Mouse (Mus musculus) cerebellum, postnatal 10 days (tissue): Measurements from ENCODE around the gene Prickle3.
A peak's percentile ranks its signal among the peaks of the same experiment; 100 is the strongest.

Experiments used
- DNase-seq, 2 experiments: peaks; one replicate each; pipeline ENCODE4 v3.0.0; 2021; ENCODE audit warnings: mixed read lengths in 2 of 2

The Prickle3 gene

GRCm38 (mm10) chrX:7657221-7657639, at the start of gene Prickle3:
Prickle3 (plus strand) TSS chrX:7657260.
- peak; percentile 80 to 82 for DNase-seq

GRCm38 (mm10) chrX:7610035-7610434, 47.0 kb upstream of the Prickle3 start:
- DNase-seq, result peak; percentile 34 to 42

DNA sequence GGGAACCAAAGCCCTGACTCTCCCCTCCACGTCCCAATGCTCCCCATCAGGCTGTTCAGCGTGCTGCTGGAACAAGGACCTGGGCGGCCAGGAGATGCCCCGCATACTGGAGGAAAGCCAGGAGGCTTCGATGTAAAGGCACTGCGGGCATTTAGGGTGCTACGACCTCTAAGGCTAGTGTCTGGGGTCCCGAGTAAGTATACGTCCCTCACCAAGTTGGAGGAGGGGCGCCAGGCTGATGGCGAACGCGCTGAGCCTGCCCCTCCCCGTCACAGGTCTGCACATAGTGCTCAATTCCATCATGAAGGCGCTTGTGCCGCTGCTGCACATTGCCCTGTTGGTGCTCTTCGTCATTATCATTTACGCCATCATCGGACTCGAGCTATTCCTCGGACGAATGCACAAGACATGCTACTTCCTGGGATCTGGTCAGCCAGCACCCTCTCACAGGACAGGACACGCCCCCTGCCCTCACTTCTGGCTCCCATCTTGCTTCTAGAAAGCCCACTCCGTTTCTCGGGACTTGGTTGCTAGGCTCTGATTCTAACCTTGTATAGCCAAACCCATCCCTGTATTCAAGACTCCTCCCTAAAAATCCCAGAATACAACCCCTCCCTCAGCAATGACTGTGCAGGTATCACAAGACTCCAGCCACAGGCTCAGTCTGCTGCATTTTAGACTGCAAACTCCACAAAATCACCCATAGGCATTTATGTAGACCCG, 46.4 kb upstream of the Prickle3 start:
- DNase-seq, result peak; percentile 44 to 52

GRCm38 (mm10) chrX:7617889-7618551, 39.0 kb upstream of the Prickle3 start:
- DNase-seq, result no peak

DNA sequence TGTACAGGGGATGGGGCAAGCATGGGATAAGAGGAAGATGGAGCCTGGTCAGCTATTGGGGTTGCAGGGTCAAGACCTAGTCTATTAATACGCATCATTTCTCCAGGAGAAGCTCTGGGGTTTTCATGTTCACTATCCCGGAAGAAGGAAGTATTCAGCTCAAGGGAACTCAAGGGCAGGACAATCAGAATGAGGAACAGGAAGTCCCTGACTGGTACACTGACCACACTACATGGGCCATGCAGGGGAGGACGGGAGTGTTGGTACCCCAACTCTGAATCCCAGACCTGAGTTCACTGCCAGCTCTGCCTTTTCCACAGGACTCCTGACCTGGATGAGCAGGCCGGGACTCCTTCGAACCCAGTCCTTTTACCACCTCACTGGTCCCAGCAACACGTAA, 24.5 kb upstream of the Prickle3 start:
- no peak for DNase-seq

GRCm38 (mm10) chrX:7635101-7635500, 22.0 kb upstream of the Prickle3 start:
- DNase-seq, result no peak

DNA sequence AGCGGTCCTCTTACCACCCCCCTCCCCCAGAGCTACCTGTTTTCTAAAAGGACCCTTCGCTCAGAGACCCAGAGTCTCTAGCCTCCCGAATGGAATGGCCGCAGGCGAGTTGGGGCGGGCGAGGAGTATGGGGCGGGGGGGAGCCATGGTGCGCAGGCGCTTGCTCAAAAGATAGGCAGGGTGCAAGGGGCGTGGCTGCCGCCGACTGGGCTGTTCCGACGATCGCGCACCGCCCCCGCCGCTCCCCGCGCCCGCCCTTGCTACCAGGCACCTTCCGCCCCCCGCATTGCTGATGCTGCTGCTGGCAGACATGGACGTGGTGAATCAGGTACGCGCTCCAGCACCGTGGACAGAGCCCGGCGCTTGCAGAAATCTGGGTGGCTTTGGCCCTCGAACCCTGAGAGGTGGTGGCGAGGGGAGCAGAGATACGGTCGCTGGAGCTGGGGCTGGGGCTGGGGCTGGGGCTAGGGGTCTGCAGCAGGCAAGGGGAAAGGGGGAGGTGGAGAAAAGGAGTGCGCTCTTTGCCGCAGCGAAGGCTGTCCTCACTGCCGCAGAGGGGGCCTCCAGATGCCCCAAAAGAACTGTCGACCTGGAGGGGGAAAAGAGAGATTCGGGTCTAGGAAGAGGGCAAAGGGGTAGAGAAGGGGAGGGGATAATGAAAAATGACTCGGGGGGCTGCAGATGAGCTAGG, 18.5 kb upstream of the Prickle3 start, which contains the start of gene Syp:
Gene Syp (plus strand): TSS at position 71 of the 691 bp plus-strand sequence.
- peak; percentile 96 to 97 for DNase-seq

DNA sequence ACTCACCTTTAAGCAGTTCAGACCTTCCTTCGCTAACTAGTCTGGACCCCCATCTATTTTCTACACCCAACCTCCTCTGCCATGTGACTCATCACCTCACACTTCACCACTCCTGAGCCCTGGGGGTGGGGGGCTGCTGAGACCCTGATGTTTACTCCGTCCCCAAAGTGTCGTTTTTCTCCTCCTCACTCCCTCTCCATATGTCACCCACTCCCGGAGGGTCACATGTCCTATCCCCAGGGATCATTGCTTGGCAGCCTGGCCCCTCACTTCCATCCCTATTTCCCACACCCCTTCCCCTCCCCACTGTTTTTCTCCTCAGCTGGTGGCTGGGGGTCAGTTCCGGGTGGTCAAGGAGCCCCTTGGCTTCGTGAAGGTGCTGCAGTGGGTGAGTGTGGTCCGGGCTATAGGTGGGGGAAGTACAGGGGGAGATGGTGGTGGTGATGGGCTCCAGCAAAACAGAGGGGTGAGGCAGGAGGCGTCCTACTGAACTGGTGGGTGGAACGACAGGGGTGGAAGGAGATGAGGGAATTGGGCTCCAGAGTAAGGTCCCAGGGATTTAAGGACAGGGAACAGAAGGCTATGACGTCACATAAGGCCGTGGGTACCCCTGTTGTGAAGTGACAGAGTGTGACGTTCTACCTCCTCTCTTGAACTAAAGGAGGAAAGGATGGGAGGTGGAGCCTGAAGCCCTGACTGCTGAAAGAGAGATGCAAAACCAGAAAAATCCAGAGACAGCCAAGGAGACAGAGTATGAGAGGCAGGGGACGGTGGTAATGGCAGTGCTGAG, 17.3 kb upstream of the Prickle3 start:
- DNase-seq, result peak; percentile 74

- DNase-seq, result peak; percentile 52 to 65
Observed at GRCm38 (mm10) chrX:7640785-7641184, 16.3 kb upstream of the Prickle3 start.

- DNase-seq, result peak; percentile 87 to 90
Observed at GRCm38 (mm10) chrX:7645349-7645748, 11.7 kb upstream of the Prickle3 start.

DNA sequence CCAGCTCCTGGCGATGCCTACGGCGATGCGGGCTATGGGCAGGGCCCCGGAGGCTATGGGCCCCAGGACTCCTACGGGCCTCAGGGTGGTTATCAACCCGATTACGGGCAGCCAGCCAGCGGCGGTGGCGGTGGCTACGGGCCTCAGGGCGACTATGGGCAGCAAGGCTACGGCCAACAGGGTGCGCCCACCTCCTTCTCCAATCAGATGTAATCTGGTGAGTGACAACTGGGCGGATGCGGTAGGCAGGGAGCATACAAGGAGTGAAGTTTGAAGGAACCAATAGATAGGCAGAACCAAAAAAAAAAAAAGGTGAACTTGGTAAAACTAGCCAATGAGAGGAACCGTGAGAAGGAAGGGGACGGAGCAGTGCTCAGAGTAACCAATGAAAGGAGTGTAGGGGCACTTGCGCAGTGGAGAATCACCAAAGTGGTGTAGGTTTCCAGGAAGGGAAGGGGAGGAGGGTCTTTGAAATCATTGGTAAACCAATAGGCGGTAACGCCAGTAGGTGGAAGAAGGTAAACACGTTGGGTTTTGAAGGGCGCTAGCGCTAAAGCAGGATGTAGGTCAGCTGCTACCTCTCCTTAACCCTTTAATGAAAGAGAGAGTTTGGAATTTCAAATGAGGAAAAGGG, 8.3 kb upstream of the Prickle3 start:
- peak; percentile 77 to 80 for DNase-seq

DNA sequence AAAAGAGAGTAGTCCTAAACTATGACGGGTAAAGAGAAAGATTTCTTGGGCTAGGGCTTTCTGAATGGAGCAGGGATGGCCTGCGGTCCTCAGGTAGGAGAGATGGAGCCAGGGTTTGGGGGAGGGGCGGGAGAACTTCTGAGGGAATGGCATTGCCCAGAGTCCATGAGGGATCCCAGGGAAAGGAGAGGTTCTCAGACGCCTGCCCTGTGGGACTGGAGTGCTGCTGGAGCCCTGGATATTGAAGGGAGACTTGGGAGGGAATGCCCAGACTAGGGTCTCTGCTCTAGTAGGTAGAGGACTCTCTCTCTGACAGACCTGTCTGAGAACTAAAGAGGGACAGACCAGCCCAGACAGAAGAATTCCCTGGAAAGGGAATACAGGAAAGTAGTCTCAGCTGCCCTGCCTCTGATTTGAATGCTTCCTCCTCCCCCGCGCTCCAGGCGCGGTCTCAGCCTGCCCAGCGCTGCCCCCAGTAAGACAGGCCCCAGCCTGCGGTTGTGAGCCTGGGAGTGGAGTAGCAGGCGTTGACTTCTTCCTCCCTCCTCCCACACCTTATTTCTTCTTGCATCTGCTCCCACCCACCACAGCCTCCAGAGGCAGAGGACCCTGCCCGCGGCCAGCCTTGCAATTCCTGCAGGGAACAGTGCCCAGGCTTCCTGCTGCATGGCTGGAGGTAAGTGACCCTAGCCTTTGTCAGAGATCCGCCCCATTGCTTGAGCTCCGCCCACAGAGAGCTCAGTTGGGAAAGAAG, 1.1 kb downstream of the Prickle3 start:
- no peak for DNase-seq

DNA sequence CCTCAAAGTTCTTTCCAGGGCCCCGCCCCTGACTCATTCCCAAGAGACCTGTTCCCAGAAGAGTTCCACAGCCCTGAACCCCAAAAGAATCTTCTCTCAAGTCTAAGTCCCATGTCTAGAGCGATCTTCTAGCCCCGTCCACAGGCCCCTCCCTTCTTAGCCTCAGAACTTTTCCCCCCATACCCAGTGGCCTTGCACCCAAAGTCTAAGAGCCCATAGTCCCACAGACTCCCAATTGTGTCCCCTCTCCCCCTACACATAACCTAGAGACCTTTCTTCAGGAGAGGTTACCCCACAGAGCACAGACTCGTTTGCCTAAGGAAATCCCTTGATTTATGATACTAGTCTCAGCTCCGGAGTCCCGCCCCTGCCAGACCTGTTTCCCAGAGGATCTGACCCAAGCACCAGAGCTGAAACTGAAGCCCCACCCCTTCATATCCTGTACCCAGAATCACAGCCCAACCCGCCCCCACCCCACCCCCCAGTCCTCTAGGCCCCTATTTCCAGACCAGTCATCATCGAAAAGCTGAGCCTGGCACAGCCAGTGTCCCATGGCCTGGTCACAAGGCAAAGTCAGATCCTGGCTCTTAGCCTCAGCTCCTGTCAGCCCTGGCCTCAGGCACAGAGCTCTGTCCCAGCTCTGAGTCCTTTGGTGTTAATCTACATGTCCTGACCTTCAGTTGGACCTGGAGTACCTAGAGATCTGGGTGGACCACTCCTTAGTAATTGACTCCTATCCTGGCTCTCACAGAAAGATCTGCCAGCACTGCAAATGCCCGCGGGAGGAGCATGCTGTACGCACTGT, 1.9 kb downstream of the Prickle3 start:
- no peak for DNase-seq

- no peak for DNase-seq
Observed at GRCm38 (mm10) chrX:7661086-7661485, 4.0 kb downstream of the Prickle3 start.

GRCm38 (mm10) chrX:7662936-7663335, 5.9 kb downstream of the Prickle3 start:
- no peak for DNase-seq

DNA sequence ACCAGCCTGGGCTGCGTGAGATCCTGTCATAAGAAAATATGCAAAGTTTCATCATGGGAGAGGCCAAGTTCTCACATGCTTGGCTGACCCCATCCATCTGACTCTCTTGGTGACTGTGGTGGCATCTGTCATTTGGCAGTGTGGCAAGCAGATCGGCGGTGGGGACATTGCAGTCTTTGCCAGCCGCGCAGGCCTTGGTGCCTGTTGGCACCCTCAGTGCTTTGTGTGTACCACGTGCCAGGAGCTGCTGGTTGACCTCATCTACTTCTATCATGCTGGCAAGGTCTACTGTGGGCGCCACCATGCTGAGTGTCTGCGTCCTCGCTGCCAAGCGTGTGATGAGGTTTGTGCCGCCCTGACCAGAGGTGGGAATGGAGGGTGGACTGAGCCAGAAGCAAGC, 7.7 kb downstream of the Prickle3 start:
- DNase-seq, result peak; percentile 89 to 94

- DNase-seq, result peak; percentile 56 to 63
Observed at GRCm38 (mm10) chrX:7665739-7666502, 8.9 kb downstream of the Prickle3 start.

GRCm38 (mm10) chrX:7670390-7670881, 13.4 kb downstream of the Prickle3 start:
- peak; percentile 85 to 91 for DNase-seq

DNA sequence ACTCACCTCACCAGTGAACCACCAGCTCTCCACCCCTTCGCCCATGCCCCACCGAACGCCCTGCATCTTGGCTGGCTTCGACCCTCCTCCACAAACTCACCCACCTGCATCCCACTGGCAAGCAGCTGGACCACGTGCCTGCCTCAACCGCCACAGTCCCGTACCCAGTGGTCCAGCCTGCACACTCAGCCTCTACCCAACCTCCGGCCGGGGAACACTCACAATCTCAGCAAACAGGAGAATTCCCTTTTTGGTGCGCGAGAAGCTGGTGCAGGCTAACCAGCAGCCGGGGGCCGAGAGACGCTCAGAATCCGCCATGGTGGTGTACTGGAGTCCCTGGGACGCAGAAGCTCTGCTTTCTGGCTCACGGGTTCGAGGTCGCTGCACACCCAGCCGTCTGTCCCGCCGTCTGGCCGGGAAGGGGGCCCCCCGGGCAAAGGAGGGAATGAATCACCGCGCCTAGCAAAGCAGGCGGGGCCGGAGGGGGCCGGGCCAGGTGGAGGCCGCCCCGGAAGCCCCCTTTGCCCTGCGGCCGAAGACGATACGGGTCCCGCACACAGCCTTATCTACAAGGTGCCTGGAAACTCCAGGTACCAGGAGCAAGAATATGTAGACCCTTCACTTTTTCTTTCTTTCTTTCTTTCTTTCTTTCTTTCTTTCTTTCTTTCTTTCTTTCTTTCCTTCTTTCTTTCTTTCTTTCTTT, 14.0 kb downstream of the Prickle3 start, which contains the start of gene Plp2:
Gene Plp2 (minus strand): TSS at position 470 of the 703 bp plus-strand sequence.
- peak in 1 of 2 experiments; percentile 70 for DNase-seq
